In the genomic region with DNA sequence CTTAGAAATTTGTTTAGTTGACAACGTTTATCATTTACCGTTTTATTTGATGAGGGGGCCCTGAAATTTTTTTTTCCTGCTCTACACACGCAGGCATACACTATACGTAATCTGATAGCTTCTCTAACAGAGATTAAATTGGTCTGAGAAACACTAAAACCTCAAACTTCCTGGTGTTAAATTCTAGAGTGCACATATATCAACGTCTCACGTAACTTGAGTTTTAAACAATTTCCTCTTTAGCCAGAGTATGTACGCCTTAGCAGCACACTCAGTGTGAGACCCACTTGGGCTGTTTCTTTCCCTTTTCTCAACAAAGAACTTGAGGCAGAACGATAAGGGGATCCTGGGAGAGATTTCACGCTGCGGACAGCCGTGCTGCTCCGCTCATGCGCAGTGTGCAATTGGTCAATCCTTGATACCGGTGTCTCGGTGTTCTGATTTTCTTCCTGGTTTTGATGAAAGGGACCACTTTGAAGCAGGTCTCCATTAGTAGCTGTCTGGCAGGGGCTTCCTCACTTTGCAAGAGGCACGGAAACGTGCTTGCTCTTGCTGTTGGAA, we compare ENCODE assay signal across 13 mouse cellular contexts. TPM values are rescaled to one million over a fixed set of nuclear protein-coding genes. Genes with fewer than 3 reads are reported as not detected.
DNase-seq lines count a peak whose midpoint lies in the region; ATAC-seq and TF ChIP-seq lines count a peak whose summit lies in the region.
"Had no signal": no experiment of that assay in that cellular context is flagged by ENCODE, and none has a peak within 500 bp of the region (broad histone marks: within the 10 kb centered on the region; RNA-seq: fewer than 3 reads in every experiment).

No protein-coding gene starts in this region.

- WGBS in kidney, adult 2 months, result 34% methylated on average over 17 of the region's 17 CpGs
- WGBS in limb, embryonic 10.5 days, result 59% methylated on average over 17 of the region's 17 CpGs

- no peaks in the 10 kb centered on the region; the same call in 1 of the 2 replicates for H3K27me3 ChIP-seq in kidney, adult 2 months (replicated peaks; ENCODE audit: control insufficient read depth, insufficient read depth, low read length)
- H3K27me3 ChIP-seq in limb, embryonic 10.5 days (ENCODE audit: low read depth, poor library complexity, severe bottlenecking), result no peaks in the 10 kb centered on the region
- H3K27me3 ChIP-seq: liver, embryonic 13.5 days; neural tube, embryonic 13.5 days had no signal

- no peaks in the 10 kb centered on the region for H3K9me3 ChIP-seq in limb, embryonic 10.5 days (replicated peaks)
- H3K9me3 ChIP-seq: liver, embryonic 13.5 days; neural tube, embryonic 13.5 days had no signal

- H3K4me3 ChIP-seq in kidney, adult 2 months (ENCODE audit: insufficient read depth, low read depth, low read length), result peak overlapping the region; percentile 30
- H3K4me3 ChIP-seq in bone marrow macrophage, adult 2 months (ENCODE audit: insufficient read depth, low read length), result peak overlapping the region; percentile 59
- peak overlapping the region; percentile 25; the same call in 1 of the 2 replicates for H3K4me3 ChIP-seq in limb, embryonic 10.5 days
- H3K4me3 ChIP-seq: liver, embryonic 13.5 days; neural tube, embryonic 13.5 days had no signal

- TF ChIP-seq POLR2A in kidney, adult 2 months (IDR thresholded peaks at IDR 0.05; ENCODE audit: low read depth, low read length), result no peak
- TF ChIP-seq POLR2A in bone marrow macrophage, adult 2 months (IDR thresholded peaks at IDR 0.05; ENCODE audit: borderline replicate concordance, low read depth, low read length), result no peak

- no peak for TF ChIP-seq CTCF in kidney, adult 2 months (conservative IDR thresholded peaks at IDR 0.05; ENCODE audit: insufficient read depth, insufficient read length, low read depth, low read length)
- TF ChIP-seq CTCF in bone marrow macrophage, adult 2 months (IDR thresholded peaks at IDR 0.05; ENCODE audit: low read depth, low read length), result no peak

- no peak overlapping the region for H3K27ac ChIP-seq in kidney, adult 2 months (ENCODE audit: insufficient read depth, low read depth, low read length)
- no peak overlapping the region for H3K27ac ChIP-seq in bone marrow macrophage, adult 2 months (ENCODE audit: insufficient read depth, low read depth, low read length)
- H3K27ac ChIP-seq in limb, embryonic 10.5 days, result peak overlapping the region; percentile 89
- H3K27ac ChIP-seq: liver, embryonic 13.5 days; neural tube, embryonic 13.5 days had no signal

- no peaks in the 10 kb centered on the region for H3K36me3 ChIP-seq in kidney, adult 2 months (ENCODE audit: control insufficient read depth, insufficient read depth, low read length)
- H3K36me3 ChIP-seq in limb, embryonic 10.5 days, result no peaks in the 10 kb centered on the region; the same call in 1 of the 2 replicates
- H3K36me3 ChIP-seq: liver, embryonic 13.5 days had no signal

- DNase-seq in kidney, adult 2 months, result no peak
- no peak for DNase-seq in kidney, adult 8-10 months
- DNase-seq in 416B (ENCODE audit: low read depth), result peak; percentile 46
- DNase-seq in limb, embryonic 10.5 days (ENCODE audit: low spot score), result no peak
- DNase-seq in thymus, adult 18-20 months, result no peak
- DNase-seq in cerebellum, adult 8-10 months, result no peak
- DNase-seq: adrenal gland, adult 8-10 months; liver, embryonic 13.5 days had no signal

- ATAC-seq in cerebellum, adult (ENCODE audit: insufficient number of reproducible peaks, low FRiP score, low TSS enrichment), result no peak

- H3K4me1 ChIP-seq in kidney, adult 2 months (ENCODE audit: control insufficient read depth, insufficient read depth, low read length), result no peaks in the 10 kb centered on the region
- no peaks in the 10 kb centered on the region for H3K4me1 ChIP-seq in bone marrow macrophage, adult 2 months (ENCODE audit: control insufficient read depth, insufficient read depth, low read length)
- peaks cover 77% of the 10 kb centered on the region for H3K4me1 ChIP-seq in limb, embryonic 10.5 days
- H3K4me1 ChIP-seq: liver, embryonic 13.5 days had no signal

RNA-seq across cellular contexts. Expression of a gene that starts 45.5 kb away (rescaled TPM):
- polyA plus RNA-seq in kidney, adult 2 months (2012; rRNA removed), result not detected in 2 replicates
- not detected in 2 replicates for polyA plus RNA-seq in bone marrow macrophage, adult 2 months (2012; ENCODE audit: insufficient read depth, insufficient read length, missing spikeins)
- not detected in 2 replicates for polyA plus RNA-seq in limb, embryonic 10.5 days (2016; fragmentation: Nextera tagmentation; extraction: Ambion mirVana)
- polyA plus RNA-seq: cortical plate, adult 2 months; inflammation-experienced regulatory T-cells, adult 6 months; liver, embryonic 13.5 days; neural tube, embryonic 13.5 days had no signal
